Mouse (Mus musculus): ENCODE results near the gene Ildr2.

The Ildr2 gene

DNA sequence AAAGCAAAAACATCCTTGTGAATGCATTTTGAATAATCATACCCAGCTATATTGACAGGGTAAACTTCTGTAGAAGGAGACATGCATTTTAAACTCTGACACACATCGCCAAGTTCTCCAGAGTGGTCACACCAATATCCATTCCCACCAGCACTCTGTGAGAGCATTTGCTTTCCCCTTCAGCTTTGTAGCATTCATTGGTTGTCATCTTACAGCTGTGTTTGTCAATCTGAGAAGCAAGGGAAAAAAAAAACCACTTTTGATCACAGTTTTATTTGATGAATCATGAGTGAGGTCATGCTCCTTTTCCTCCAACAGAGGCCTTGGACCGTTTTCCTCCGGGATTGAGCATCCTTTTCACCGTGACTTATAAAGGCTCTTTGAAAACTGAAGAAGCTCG lies 89.6 kb downstream of the Ildr2 start:
- DNase-seq: no peak

- DNase-seq: no peak
Measured at GRCm38 (mm10) chr1:166344300-166345077, 90.5 kb downstream of the Ildr2 start.

GRCm38 (mm10) chr1:166345602-166346001 lies 91.7 kb downstream of the Ildr2 start:
- DNase-seq: no peak

- DNase-seq: no peak
Measured at GRCm38 (mm10) chr1:166346906-166347305, 93.0 kb downstream of the Ildr2 start.

DNA sequence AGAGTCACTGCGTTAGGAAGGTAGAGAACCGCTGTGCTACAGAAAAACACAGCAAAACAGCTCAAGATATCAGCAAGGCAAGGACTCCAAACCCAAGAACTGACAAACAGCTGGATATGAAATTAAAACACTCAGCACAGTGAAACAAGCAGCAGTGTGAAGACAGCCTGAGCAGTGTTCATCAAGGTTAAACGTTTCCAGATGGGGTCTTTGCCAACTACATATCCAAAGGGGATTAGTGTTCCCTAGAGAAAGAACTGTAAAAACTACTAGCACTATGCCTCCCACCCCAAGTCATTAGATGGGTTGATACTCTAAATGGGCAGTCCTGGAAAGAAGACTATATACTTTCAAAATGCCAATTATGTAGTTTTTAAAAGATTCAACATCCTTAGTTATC lies 95.4 kb downstream of the Ildr2 start:
- no peak for DNase-seq

GRCm38 (mm10) chr1:166349751-166350150 lies 95.8 kb downstream of the Ildr2 start:
- no peak for DNase-seq

GRCm38 (mm10) chr1:166360157-166360855 lies 106.4 kb downstream of the Ildr2 start:
- DNase-seq: peak; percentile 79 to 87

GRCm38 (mm10) chr1:166360896-166361295 lies 107.0 kb downstream of the Ildr2 start:
- no peak for DNase-seq

DNA sequence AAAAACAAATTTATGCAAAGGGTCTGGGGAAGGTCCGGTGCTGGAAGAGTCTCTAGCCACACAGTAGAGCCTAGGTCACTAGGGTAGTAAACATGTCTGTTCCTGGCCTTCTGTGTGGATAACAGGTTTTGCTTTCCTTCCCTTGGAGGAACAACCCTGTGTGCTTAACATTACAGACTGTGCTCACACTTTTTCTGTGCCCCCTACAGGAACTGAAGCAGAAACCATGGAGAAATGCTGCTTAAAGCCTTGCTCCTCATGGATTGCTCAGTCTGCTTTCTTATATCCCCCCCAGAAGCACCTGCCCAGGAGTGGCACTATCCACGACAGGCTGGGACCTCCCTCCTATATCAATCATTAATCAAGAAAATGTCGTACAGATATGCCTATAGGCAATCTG lies 107.9 kb downstream of the Ildr2 start:
- DNase-seq: no peak

GRCm38 (mm10) chr1:166362659-166363058 lies 108.7 kb downstream of the Ildr2 start:
- peak in 1 of 2 experiments; percentile 35 for DNase-seq

DNA sequence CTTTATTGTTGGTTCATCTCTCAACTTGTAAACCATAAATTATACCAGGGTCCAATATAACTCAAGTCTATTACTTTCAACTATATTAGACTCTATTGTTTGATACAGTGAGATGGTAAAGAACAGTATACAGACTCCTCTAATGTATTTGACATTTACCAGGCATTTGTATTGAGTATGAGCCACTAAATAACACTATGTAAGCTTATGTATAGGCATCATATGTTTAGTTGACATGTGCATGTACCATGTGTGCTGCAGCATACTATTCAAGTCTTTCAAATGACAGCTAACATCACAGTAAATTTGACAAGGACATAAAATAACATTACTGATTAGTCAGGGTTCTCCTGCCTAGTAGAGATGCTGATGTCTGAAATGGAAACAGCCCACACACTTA lies 109.2 kb downstream of the Ildr2 start:
- no peak for DNase-seq

Data from lung, postnatal 4 days (tissue).